In genomic region chr8:12827124-12827523, GRCm38 (mm10) we compare ENCODE assay signal across 22 mouse cellular contexts.
"Had no signal": no experiment of that assay in that cellular context is flagged by ENCODE, and none has a peak within 500 bp of the region (broad histone marks: within the 10 kb centered on the region; RNA-seq: fewer than 3 reads in every experiment).

No protein-coding gene starts in this region.

- H3K27me3 ChIP-seq: lung, embryonic 15.5 days; midbrain, embryonic 12.5 days; neural tube, embryonic 13.5 days; neural tube, embryonic 15.5 days; stomach, embryonic 15.5 days had no signal

- H3K27ac ChIP-seq: liver, embryonic 15.5 days; lung, embryonic 15.5 days; midbrain, embryonic 10.5 days; midbrain, embryonic 12.5 days; neural tube, embryonic 13.5 days; neural tube, embryonic 15.5 days; stomach, embryonic 15.5 days; stomach, postnatal 0 days had no signal

- H3K9me3 ChIP-seq: liver, embryonic 15.5 days; lung, embryonic 15.5 days; midbrain, embryonic 10.5 days; midbrain, embryonic 12.5 days; neural tube, embryonic 13.5 days; neural tube, embryonic 15.5 days; stomach, embryonic 15.5 days had no signal

- H3K4me3 ChIP-seq: liver, embryonic 15.5 days; lung, embryonic 15.5 days; midbrain, embryonic 10.5 days; midbrain, embryonic 12.5 days; myocyte; neural tube, embryonic 13.5 days; neural tube, embryonic 15.5 days; stomach, embryonic 15.5 days had no signal

- H3K4me1 ChIP-seq: liver, embryonic 15.5 days; stomach, embryonic 15.5 days had no signal

- H3K9ac ChIP-seq: liver, embryonic 15.5 days; liver, postnatal 0 days; lung, embryonic 15.5 days; midbrain, embryonic 12.5 days; neural tube, embryonic 13.5 days; neural tube, embryonic 15.5 days; stomach, embryonic 15.5 days had no signal

- ATAC-seq: liver, postnatal 0 days; midbrain, embryonic 16.5 days had no signal

- DNase-seq: liver, postnatal 0 days; lung, adult 2 months; lung, postnatal 10 days; lung, postnatal 4 days; midbrain, embryonic 14.5 days; retina, postnatal 1 day; right cerebral cortex, adult 18-20 months; right cerebral cortex, postnatal 25 days; right cerebral cortex, postnatal 4 days; thymus, adult 2 months; thymus, postnatal 25 days; thymus, postnatal 4 days had no signal

- H3K36me3 ChIP-seq: liver, embryonic 15.5 days had no signal

- H3K4me2 ChIP-seq: liver, embryonic 15.5 days; lung, embryonic 15.5 days; midbrain, embryonic 12.5 days; neural tube, embryonic 13.5 days; neural tube, embryonic 15.5 days; stomach, embryonic 15.5 days had no signal
